Comparison of ENCODE assay signal across 9 mouse cellular contexts in the genomic region with DNA sequence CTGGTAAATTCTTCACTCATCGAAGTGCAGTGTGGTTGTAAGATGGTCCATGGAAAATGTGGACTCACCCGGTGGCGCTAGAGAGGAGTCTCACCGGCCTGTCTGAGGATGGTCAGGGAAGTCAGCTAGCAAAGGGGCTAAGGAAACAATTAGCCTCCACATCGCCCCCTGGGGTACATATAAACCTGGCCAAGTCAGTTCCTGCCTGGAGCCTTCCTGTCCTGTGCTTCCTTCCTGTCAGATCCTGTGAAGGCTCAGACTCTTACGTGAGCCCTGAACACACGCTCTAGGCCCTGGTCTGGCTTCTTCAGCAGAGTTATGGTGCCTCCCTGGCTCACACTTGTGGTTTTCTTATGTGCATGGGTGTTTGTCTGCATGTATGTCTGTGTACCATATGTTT. TPM values are rescaled to one million over a fixed set of nuclear protein-coding genes. Genes with fewer than 3 reads are reported as not detected.
DNase-seq lines count a peak whose midpoint lies in the region; ATAC-seq and TF ChIP-seq lines count a peak whose summit lies in the region.
"Had no signal": no experiment of that assay in that cellular context is flagged by ENCODE, and none has a peak within 500 bp of the region (broad histone marks: within the 10 kb centered on the region; RNA-seq: fewer than 3 reads in every experiment).

No protein-coding gene starts in this region.

- ATAC-seq in granulocyte monocyte progenitor cell, adult 5-6 weeks (replicated peaks; ENCODE audit: poor library complexity, severe bottlenecking) = peak; percentile 77
- ATAC-seq in liver, embryonic 14.5 days (ENCODE audit: insufficient read depth) = no peak

- TF ChIP-seq POLR2A in CH12.LX (IDR thresholded peaks at IDR 0.05; ENCODE audit: low read depth, low read length) = no peak

- H3K4me2 ChIP-seq in CH12.LX (ENCODE audit: insufficient read depth, low read depth, poor library complexity, severe bottlenecking) = no peak overlapping the region
- H3K4me2 ChIP-seq in liver, embryonic 14.5 days (ENCODE audit: low read depth) = no peak overlapping the region

- no peaks in the 10 kb centered on the region for H3K9me3 ChIP-seq in CH12.LX (replicated peaks; ENCODE audit: low read length)
- no peaks in the 10 kb centered on the region for H3K9me3 ChIP-seq in liver, embryonic 14.5 days (ENCODE audit: control insufficient read depth, low read length)

- TF ChIP-seq EP300 in CH12.LX (IDR thresholded peaks at IDR 0.05; ENCODE audit: low read length) = no peak
- TF ChIP-seq EP300 in liver, embryonic 14.5 days (IDR thresholded peaks at IDR 0.05; ENCODE audit: low read depth) = no peak

- dilution Hi-C loops in CH12.LX (cut with MboI; ENCODE audit: extremely low pct_ligation_motif_present, extremely low pct_unique_long_range_greater_than_20kb, low sequenced_read_pairs) = no loop called here

- H3K4me3 ChIP-seq in gastrocnemius, adult 2 months = no peak overlapping the region
- H3K4me3 ChIP-seq in CH12.LX (replicated peaks in 1 of 3; ENCODE audit: low read depth in 2 of 3, low read length in 2 of 3, poor library complexity in 1 of 3) = no peak overlapping the region
- no peak overlapping the region for H3K4me3 ChIP-seq in liver, embryonic 14.5 days (ENCODE audit: insufficient read depth in 1 of 2, low read depth in 2 of 2, low read length in 2 of 2)

- peak overlapping the region; percentile 48; the same call in 1 of the 2 replicates for H3K27ac ChIP-seq in gastrocnemius, adult 2 months
- no peak overlapping the region for H3K27ac ChIP-seq in CH12.LX (ENCODE audit: insufficient read depth, low read depth)
- no peak overlapping the region for H3K27ac ChIP-seq in liver, embryonic 14.5 days

- WGBS in liver, embryonic 14.5 days (ENCODE audit: insufficient replicate concordance) = 40% methylated on average over 7 of the region's 7 CpGs

- TF ChIP-seq CTCF in gastrocnemius, adult 2 months (IDR thresholded peaks at IDR 0.05) = peak; percentile 45
- peak; percentile 6 to 58; a peak in 2 of 4 replicates for TF ChIP-seq CTCF in CH12.LX (conservative IDR thresholded peaks at IDR 0.05 in 1 of 2, IDR thresholded peaks at IDR 0.05 in 1 of 2; ENCODE audit: low read depth in 2 of 2, low read length in 2 of 2)
- TF ChIP-seq CTCF in liver, embryonic 14.5 days (IDR thresholded peaks at IDR 0.05; ENCODE audit: low read depth) = peak; percentile 48

- H3K36me3 ChIP-seq in CH12.LX (replicated peaks in 1 of 2; ENCODE audit: control insufficient read depth in 1 of 2, insufficient read depth in 1 of 2, low read length in 1 of 2) = no peaks in the 10 kb centered on the region
- no peaks in the 10 kb centered on the region for H3K36me3 ChIP-seq in liver, embryonic 14.5 days (replicated peaks; ENCODE audit: control insufficient read depth, insufficient read depth, low read depth)

- H3K4me1 ChIP-seq in CH12.LX (ENCODE audit: control insufficient read depth in 1 of 2, insufficient read depth in 2 of 2) = peaks cover 0 to 7% of the 10 kb centered on the region in 2 experiments; a peak in 2 of 4 replicates
- no peaks in the 10 kb centered on the region for H3K4me1 ChIP-seq in liver, embryonic 14.5 days (replicated peaks; ENCODE audit: control insufficient read depth in 2 of 2, insufficient read depth in 2 of 2, low read length in 1 of 2)

- intact Hi-C loops in gastrocnemius, adult 2 months (cut with DNase I) = no loop called here

- no peaks in the 10 kb centered on the region for H3K27me3 ChIP-seq in CH12.LX (replicated peaks)
- H3K27me3 ChIP-seq in liver, embryonic 14.5 days (ENCODE audit: control insufficient read depth, insufficient read depth, low read length) = peaks cover 8% of the 10 kb centered on the region

- DNase-seq in gastrocnemius, adult 2 months = no peak
- no peak for DNase-seq in gastrocnemius, adult 8-10 months (ENCODE audit: low spot score in 2 of 2)
- DNase-seq in CH12.LX (ENCODE audit: extremely low read depth) = peak; percentile 47
- DNase-seq in liver, embryonic 14.5 days (ENCODE audit: low read depth in 3 of 3, low spot score in 3 of 3) = no peak
- DNase-seq in yolk sac, embryonic 10.5 days (ENCODE audit: low spot score) = peak; percentile 43
- no peak for DNase-seq in ovary, postnatal 10 days (ENCODE audit: low spot score)
- no peak for DNase-seq in cerebellum, postnatal 36 days

- no peak overlapping the region for H3K9ac ChIP-seq in CH12.LX (ENCODE audit: insufficient read depth, low read depth)
- no peak overlapping the region for H3K9ac ChIP-seq in liver, embryonic 14.5 days (replicated peaks)

- peak; percentile 3 for TF ChIP-seq RAD21 in CH12.LX (IDR thresholded peaks at IDR 0.05; ENCODE audit: low read depth, low read length)

- in situ Hi-C loops in CH12.LX (cut with MboI; ENCODE audit: low pct_ligation_motif_present, low pct_unique_long_range_greater_than_20kb, low sequenced_read_pairs) = loop anchor here (5.0 kb wide), 1 partner anchor 36 kb away; no protein-coding TSS in a partner anchor

- H3K79me2 ChIP-seq in CH12.LX (replicated peaks; ENCODE audit: control insufficient read depth, extremely low read depth, insufficient read depth, poor library complexity, severe bottlenecking) = no peaks in the 10 kb centered on the region

TF ChIP-seq in CH12.LX, 34 proteins besides CTCF, POLR2A, EP300 and RAD21:
- TF ChIP-seq ELF1 (IDR thresholded peaks at IDR 0.05; ENCODE audit: low read depth, low read length) (no peak; the same call in 1 of the 2 replicates), ZKSCAN1 (IDR thresholded peaks at IDR 0.05; ENCODE audit: borderline replicate concordance, low read depth, low read length) (no peak), SMC3 (IDR thresholded peaks at IDR 0.05; ENCODE audit: low read depth, low read length) (peak; percentile 36), POLR2AphosphoS2 (IDR thresholded peaks at IDR 0.05; ENCODE audit: low read depth, low read length) (no peak)

RNA-seq across cellular contexts. Expression of gene Ptch2, which starts 5.3 kb away (rescaled TPM):
- total RNA-seq in gastrocnemius, adult 2 months (2021) = under 1 TPM; 0.22 to 0.54 TPM
- total RNA-seq in gastrocnemius, adult 8-10 months (2022) = under 1 TPM; 0.22 to 0.76 (median 0.69) TPM
- 0.04 and 0.21 TPM in 2 replicates for total RNA-seq in CH12.LX (2012; rRNA removed)
- total RNA-seq in CH12.LX (2014; rRNA removed) = not detected in 2 replicates
- polyA plus RNA-seq in CH12.LX (2012; ENCODE audit: insufficient read length, low read depth) = 0.46 and 0.79 TPM in 2 replicates
- total RNA-seq in granulocyte monocyte progenitor cell, adult 5-6 weeks (2014; fragmentation: Nextera tagmentation) = 0.97 TPM in 1 of 2 replicates, not detected in the other
- not detected in 2 replicates for total RNA-seq in granulocyte monocyte progenitor cell, adult 5-6 weeks (2017)
- 0.61 and 0.84 TPM in 2 replicates for polyA plus RNA-seq in liver, embryonic 14.5 days (2012; rRNA removed)
- 0.52 and 0.55 TPM in 2 replicates for polyA plus RNA-seq in liver, embryonic 14.5 days (2014; fragmentation: Nextera tagmentation; extraction: Ambion mirVana)

RNA-seq across cellular contexts. Expression of gene Btbd19, which starts 24.3 kb away (rescaled TPM):
- 1 to 10 TPM; 2.3 to 2.5 TPM for total RNA-seq in gastrocnemius, adult 2 months (2021)
- 1 to 10 TPM; 1.6 to 3.2 (median 1.8) TPM for total RNA-seq in gastrocnemius, adult 8-10 months (2022)
- 31.5 and 32.4 TPM in 2 replicates for total RNA-seq in CH12.LX (2012; rRNA removed)
- 49.7 and 51.1 TPM in 2 replicates for total RNA-seq in CH12.LX (2014; rRNA removed)
- 32.9 and 36.3 TPM in 2 replicates for polyA plus RNA-seq in CH12.LX (2012; ENCODE audit: insufficient read length, low read depth)
- total RNA-seq in granulocyte monocyte progenitor cell, adult 5-6 weeks (2014; fragmentation: Nextera tagmentation) = 5.0 and 14.5 TPM in 2 replicates
- total RNA-seq in granulocyte monocyte progenitor cell, adult 5-6 weeks (2017) = 6.9 and 7.2 TPM in 2 replicates
- polyA plus RNA-seq in liver, embryonic 14.5 days (2012; rRNA removed) = 2.7 and 2.9 TPM in 2 replicates
- polyA plus RNA-seq in liver, embryonic 14.5 days (2014; fragmentation: Nextera tagmentation; extraction: Ambion mirVana) = 2.3 and 2.5 TPM in 2 replicates

RNA-seq across cellular contexts. Expression of gene Tctex1d4, which starts 25.4 kb away (rescaled TPM):
- not detected for total RNA-seq in gastrocnemius, adult 2 months (2021)
- not detected for total RNA-seq in gastrocnemius, adult 8-10 months (2022)
- 0.55 and 0.98 TPM in 2 replicates for total RNA-seq in CH12.LX (2012; rRNA removed)
- total RNA-seq in CH12.LX (2014; rRNA removed) = not detected in 2 replicates
- polyA plus RNA-seq in CH12.LX (2012; ENCODE audit: insufficient read length, low read depth) = not detected in 2 replicates
- 0.77 TPM in 1 of 2 replicates, not detected in the other for total RNA-seq in granulocyte monocyte progenitor cell, adult 5-6 weeks (2014; fragmentation: Nextera tagmentation)
- total RNA-seq in granulocyte monocyte progenitor cell, adult 5-6 weeks (2017) = not detected in 2 replicates
- polyA plus RNA-seq in liver, embryonic 14.5 days (2012; rRNA removed) = not detected in 2 replicates
- not detected in 2 replicates for polyA plus RNA-seq in liver, embryonic 14.5 days (2014; fragmentation: Nextera tagmentation; extraction: Ambion mirVana)
- polyA plus RNA-seq: intestine, embryonic 14.5 days had no signal

RNA-seq across cellular contexts. Expression of gene Plk3, which starts 32.5 kb away (rescaled TPM):
- under 1 TPM; 0.73 to 0.74 TPM for total RNA-seq in gastrocnemius, adult 2 months (2021)
- total RNA-seq in gastrocnemius, adult 8-10 months (2022) = under 1 TPM; 0.29 to 0.89 (median 0.46) TPM
- total RNA-seq in CH12.LX (2012; rRNA removed) (12.0 and 13.8 TPM in 2 replicates), CH12.LX (2014; rRNA removed) (8.6 and 8.8 TPM in 2 replicates)
- 14.7 and 18.5 TPM in 2 replicates for polyA plus RNA-seq in CH12.LX (2012; ENCODE audit: insufficient read length, low read depth)
- 1.5 and 2.2 TPM in 2 replicates for total RNA-seq in granulocyte monocyte progenitor cell, adult 5-6 weeks (2014; fragmentation: Nextera tagmentation)
- total RNA-seq in granulocyte monocyte progenitor cell, adult 5-6 weeks (2017) = 1.5 and 2.5 TPM in 2 replicates
- polyA plus RNA-seq in liver, embryonic 14.5 days (2012; rRNA removed) = 1.7 and 2.0 TPM in 2 replicates
- 1.1 TPM in 2 replicates for polyA plus RNA-seq in liver, embryonic 14.5 days (2014; fragmentation: Nextera tagmentation; extraction: Ambion mirVana)

RNA-seq across cellular contexts. Expression of gene Rps8, which starts 54.8 kb away (rescaled TPM):
- total RNA-seq in gastrocnemius, adult 2 months (2021) = 100 to 1,000 TPM; 527 to 622 TPM
- 100 to 1,000 TPM; 486 to 610 (median 547) TPM for total RNA-seq in gastrocnemius, adult 8-10 months (2022)
- 5,379 and 5,435 TPM in 2 replicates for total RNA-seq in CH12.LX (2012; rRNA removed)
- 2,191 and 2,455 TPM in 2 replicates for total RNA-seq in CH12.LX (2014; rRNA removed)
- polyA plus RNA-seq in CH12.LX (2012; ENCODE audit: insufficient read length, low read depth) = 1,480 and 1,967 TPM in 2 replicates
- 4,230 and 5,237 TPM in 2 replicates for total RNA-seq in granulocyte monocyte progenitor cell, adult 5-6 weeks (2014; fragmentation: Nextera tagmentation)
- 2,283 and 2,839 TPM in 2 replicates for total RNA-seq in granulocyte monocyte progenitor cell, adult 5-6 weeks (2017)
- 908 and 935 TPM in 2 replicates for polyA plus RNA-seq in liver, embryonic 14.5 days (2012; rRNA removed)
- polyA plus RNA-seq in liver, embryonic 14.5 days (2014; fragmentation: Nextera tagmentation; extraction: Ambion mirVana) = 901 and 915 TPM in 2 replicates

Comparison
In these comparisons a context has a peak if more than half of its experiments do, and no peak if none do; other contexts are left out.
1. DNase-seq: peak in CH12.LX (single experiment) and yolk sac, embryonic 10.5 days (single experiment); none in gastrocnemius, adult 2 months (single experiment), gastrocnemius, adult 8-10 months (0 of 2), liver, embryonic 14.5 days (0 of 3), ovary, postnatal 10 days (single experiment) and cerebellum, postnatal 36 days (0 of 2).
2. Peak in every context shown above with its lines, with median percentiles within 50 percentile points of each other: CTCF ChIP-seq.